Mouse (Mus musculus): ENCODE measurements around the gene Anks1. TPM values are rescaled to one million over a fixed set of nuclear protein-coding genes. Genes with fewer than 3 reads are reported as not detected.
A peak's percentile ranks its signal among the peaks of the same experiment; 100 is the strongest.

Anks1 gene
- polyA plus RNA-seq, 1 experiment from 2014 or later, result 11.3 TPM

GRCm38 (mm10) chr17:27970305-27970704 is 61.2 kb downstream of the Anks1 start:
- WGBS, result 76% methylated on average over 5 of the region's 5 CpGs
- Histone ChIP-seq H3K4me2 (ENCODE audit: low read length) (no peak overlapping the region), H3K27me3 (ENCODE audit: insufficient read depth, low read length) (no peaks in the 10 kb centered on the region), H3K4me1 (replicated peaks; ENCODE audit: insufficient read depth, low read length) (peaks cover 11% of the 10 kb centered on the region; the same call in 1 of the 2 replicates), H3K36me3 (ENCODE audit: insufficient read depth, low read length) (0 out of 2 replicates have a peak, but pooled peaks cover 5% of the 10 kb centered on the region), H3K27ac (no peak overlapping the region), H3K9ac (ENCODE audit: low read depth, low read length) (no peak overlapping the region), H3K9me3 (replicated peaks; ENCODE audit: low read length) (no peaks in the 10 kb centered on the region), H3K4me3 (replicated peaks; ENCODE audit: low read depth, low read length) (no peak overlapping the region)
- ATAC-seq (replicated peaks; ENCODE audit: low FRiP score, low read depth) (no peak), DNase-seq (ENCODE audit: low spot score) (no peak)
- no peak for TF ChIP-seq CTCF (IDR thresholded peaks at IDR 0.05; ENCODE audit: low read depth)

- no peak overlapping the region for H3K27ac ChIP-seq
- peaks cover 7% of the 10 kb centered on the region; the same call in 1 of the 2 replicates for H3K36me3 ChIP-seq (ENCODE audit: insufficient read depth, low read length)
- H3K4me2 ChIP-seq (ENCODE audit: low read length), result no peak overlapping the region
- ATAC-seq (replicated peaks; ENCODE audit: low FRiP score, low read depth) (no peak), DNase-seq (ENCODE audit: low spot score) (peak; percentile 81)
- H3K4me3 ChIP-seq (replicated peaks; ENCODE audit: low read depth, low read length), result no peak overlapping the region
- TF ChIP-seq CTCF (IDR thresholded peaks at IDR 0.05; ENCODE audit: low read depth), result no peak
- peaks cover 11% of the 10 kb centered on the region; the same call in 1 of the 2 replicates for H3K4me1 ChIP-seq (replicated peaks; ENCODE audit: insufficient read depth, low read length)
- no peaks in the 10 kb centered on the region for H3K9me3 ChIP-seq (replicated peaks; ENCODE audit: low read length)
- WGBS, result 73% methylated on average over 9 of the region's 9 CpGs
- no peak overlapping the region for H3K9ac ChIP-seq (ENCODE audit: low read depth, low read length)
- no peaks in the 10 kb centered on the region for H3K27me3 ChIP-seq (ENCODE audit: insufficient read depth, low read length)
These were observed 62.4 kb downstream of the Anks1 start for GRCm38 (mm10) chr17:27971496-27971895.

DNA sequence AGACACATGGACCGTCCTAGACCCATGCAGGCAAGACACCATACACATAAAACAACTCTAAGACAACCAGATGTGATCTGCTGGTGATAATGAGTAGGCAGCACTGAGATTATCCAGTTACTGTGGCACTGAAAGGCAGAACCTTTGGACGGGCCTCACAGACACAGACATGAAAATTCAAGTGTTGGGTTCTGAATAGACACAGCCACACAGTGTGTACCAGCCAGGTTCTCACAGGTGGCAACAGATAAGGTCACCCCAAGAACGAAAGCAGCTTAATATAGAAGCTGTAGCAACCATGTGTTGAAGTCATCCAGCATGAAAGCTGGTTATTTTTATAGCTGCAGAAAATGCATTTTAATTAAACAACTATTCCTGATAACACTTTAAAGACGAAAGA is 64.2 kb downstream of the Anks1 start:
- Histone ChIP-seq H3K36me3 (ENCODE audit: insufficient read depth, low read length) (peaks cover 23% of the 10 kb centered on the region), H3K27me3 (ENCODE audit: insufficient read depth, low read length) (no peaks in the 10 kb centered on the region), H3K4me2 (ENCODE audit: low read length) (no peak overlapping the region), H3K9me3 (replicated peaks; ENCODE audit: low read length) (no peaks in the 10 kb centered on the region), H3K9ac (ENCODE audit: low read depth, low read length) (no peak overlapping the region), H3K27ac (no peak overlapping the region), H3K4me1 (replicated peaks; ENCODE audit: insufficient read depth, low read length) (peaks cover 8% of the 10 kb centered on the region; the same call in 1 of the 2 replicates), H3K4me3 (replicated peaks; ENCODE audit: low read depth, low read length) (no peak overlapping the region)
- WGBS, result 73% methylated on average over 4 of the region's 4 CpGs
- TF ChIP-seq CTCF (IDR thresholded peaks at IDR 0.05; ENCODE audit: low read depth), result no peak
- ATAC-seq (replicated peaks; ENCODE audit: low FRiP score, low read depth) (no peak), DNase-seq (ENCODE audit: low spot score) (no peak)

GRCm38 (mm10) chr17:27976266-27976665 is 67.2 kb downstream of the Anks1 start:
- ATAC-seq (replicated peaks; ENCODE audit: low FRiP score, low read depth) (0 out of 2 replicates have a peak, but pooled peaks have one; percentile 17), DNase-seq (ENCODE audit: low spot score) (no peak)

DNA sequence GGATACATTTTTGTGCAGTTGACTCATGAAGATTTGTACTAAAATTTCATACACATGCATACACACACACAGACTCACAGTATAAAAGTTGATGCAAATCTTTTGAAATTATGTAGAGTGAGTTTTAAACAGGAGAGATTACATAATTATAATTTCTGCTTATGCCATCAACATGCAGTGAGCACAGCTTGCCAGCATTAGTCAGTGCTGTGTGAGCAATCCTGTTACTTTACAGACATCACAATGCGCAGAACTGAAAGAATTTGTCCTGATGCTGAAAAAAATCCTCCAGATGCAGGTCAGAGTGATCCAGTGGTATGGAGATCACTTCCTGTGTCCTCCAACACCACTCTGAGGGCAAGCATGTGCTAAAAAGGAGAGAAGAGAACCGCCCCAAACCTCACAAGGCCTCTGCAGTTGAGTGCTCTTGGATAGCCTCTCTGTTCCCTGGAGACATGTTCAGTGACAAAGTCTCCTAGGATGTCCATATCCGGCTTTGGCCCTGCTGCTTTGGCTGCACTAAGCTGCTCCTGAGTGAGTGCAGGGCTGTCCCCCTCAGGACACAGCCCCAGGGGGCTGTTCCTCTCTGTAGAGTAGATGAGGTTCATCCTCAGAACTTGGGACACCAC is 68.0 kb downstream of the Anks1 start:
- H3K4me1 ChIP-seq (replicated peaks; ENCODE audit: insufficient read depth, low read length), result no peaks in the 10 kb centered on the region
- H3K4me2 ChIP-seq (ENCODE audit: low read length), result no peak overlapping the region
- DNase-seq (ENCODE audit: low spot score), result no peak
- 93% methylated on average over 3 of the region's 3 CpGs for WGBS
- peaks cover 37% of the 10 kb centered on the region for H3K36me3 ChIP-seq (ENCODE audit: insufficient read depth, low read length)
- no peak overlapping the region for H3K27ac ChIP-seq
- no peaks in the 10 kb centered on the region for H3K27me3 ChIP-seq (ENCODE audit: insufficient read depth, low read length)
- TF ChIP-seq CTCF (IDR thresholded peaks at IDR 0.05; ENCODE audit: low read depth), result no peak
- no peak for ATAC-seq (replicated peaks; ENCODE audit: low FRiP score, low read depth)
- H3K9me3 ChIP-seq (replicated peaks; ENCODE audit: low read length), result no peaks in the 10 kb centered on the region
- no peak overlapping the region for H3K4me3 ChIP-seq (replicated peaks; ENCODE audit: low read depth, low read length)
- H3K9ac ChIP-seq (ENCODE audit: low read depth, low read length), result no peak overlapping the region

More at GRCm38 (mm10) chr17:27976266-27976665, 67.2 kb downstream of the Anks1 start:
- Histone ChIP-seq H3K4me2 (ENCODE audit: low read length) (no peak overlapping the region), H3K27ac (no peak overlapping the region), H3K36me3 (ENCODE audit: insufficient read depth, low read length) (peaks cover 37% of the 10 kb centered on the region), H3K4me3 (replicated peaks; ENCODE audit: low read depth, low read length) (no peak overlapping the region), H3K27me3 (ENCODE audit: insufficient read depth, low read length) (no peaks in the 10 kb centered on the region), H3K4me1 (replicated peaks; ENCODE audit: insufficient read depth, low read length) (no peaks in the 10 kb centered on the region), H3K9ac (ENCODE audit: low read depth, low read length) (no peak overlapping the region), H3K9me3 (replicated peaks; ENCODE audit: low read length) (no peaks in the 10 kb centered on the region)
- 78% methylated on average over 14 of the region's 14 CpGs for WGBS
- TF ChIP-seq CTCF (IDR thresholded peaks at IDR 0.05; ENCODE audit: low read depth), result no peak

- no peaks in the 10 kb centered on the region for H3K9me3 ChIP-seq (replicated peaks; ENCODE audit: low read length)
- no peak for TF ChIP-seq CTCF (IDR thresholded peaks at IDR 0.05; ENCODE audit: low read depth)
- H3K27ac ChIP-seq, result no peak overlapping the region
- H3K4me1 ChIP-seq (replicated peaks; ENCODE audit: insufficient read depth, low read length), result no peaks in the 10 kb centered on the region; the same call in 1 of the 2 replicates
- DNase-seq (ENCODE audit: low spot score) (no peak), ATAC-seq (replicated peaks; ENCODE audit: low FRiP score, low read depth) (no peak)
- no peak overlapping the region for H3K9ac ChIP-seq (ENCODE audit: low read depth, low read length)
- H3K4me2 ChIP-seq (ENCODE audit: low read length), result no peak overlapping the region
- no peaks in the 10 kb centered on the region for H3K27me3 ChIP-seq (ENCODE audit: insufficient read depth, low read length)
- H3K36me3 ChIP-seq (ENCODE audit: insufficient read depth, low read length), result peaks cover 34% of the 10 kb centered on the region
- H3K4me3 ChIP-seq (replicated peaks; ENCODE audit: low read depth, low read length), result no peak overlapping the region
- WGBS, result 90% methylated on average over 3 of the region's 3 CpGs
These were observed 71.4 kb downstream of the Anks1 start for GRCm38 (mm10) chr17:27980391-27980955.

Measured in kidney, postnatal 0 days (tissue).